Mouse (Mus musculus): Measurements from ENCODE around the gene Kcnj12.

DNA sequence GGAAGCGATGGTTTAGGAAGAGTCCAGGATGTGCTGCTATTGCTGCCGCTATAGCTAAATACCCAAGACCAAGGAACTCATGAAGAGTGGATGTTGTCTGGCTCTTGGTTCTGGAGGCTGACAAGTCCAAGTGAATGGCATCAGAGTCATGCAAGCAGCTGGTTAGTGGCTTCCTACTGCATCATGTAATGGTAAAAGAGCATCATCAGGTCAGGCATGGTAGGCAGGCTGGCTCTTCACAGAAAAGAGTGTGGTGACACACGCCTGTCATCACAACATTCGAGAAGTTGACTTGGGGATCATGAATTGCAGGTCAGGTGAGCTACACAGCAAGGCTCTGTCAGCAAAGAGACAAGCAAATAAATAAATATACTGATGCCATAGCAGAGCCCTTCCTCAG, 89.1 kb downstream of the Kcnj12 start:
- TF ChIP-seq ELF1 (IDR thresholded peaks at IDR 0.05; ENCODE audit: low read depth, low read length) (no peak), CTCF (IDR thresholded peaks at IDR 0.05 in 2 of 3, conservative IDR thresholded peaks at IDR 0.05 in 1 of 3; ENCODE audit: control insufficient read depth in 1 of 3, insufficient read depth in 1 of 3, low read depth in 2 of 3, low read length in 3 of 3, poor library complexity in 1 of 3, severe bottlenecking in 1 of 3) (no peak), CHD2 (IDR thresholded peaks at IDR 0.05; ENCODE audit: low read length) (no peak), POLR2A (IDR thresholded peaks at IDR 0.05; ENCODE audit: control insufficient read depth in 1 of 2, insufficient read depth in 1 of 2, low read depth in 1 of 2, low read length in 2 of 2, poor library complexity in 1 of 2) (no peak), ZKSCAN1 (IDR thresholded peaks at IDR 0.05; ENCODE audit: low read depth, low read length) (no peak), RCOR1 (IDR thresholded peaks at IDR 0.05; ENCODE audit: low read depth, low read length) (no peak), POLR2AphosphoS2 (IDR thresholded peaks at IDR 0.05; ENCODE audit: low read length) (no peak), MEF2A (IDR thresholded peaks at IDR 0.05; ENCODE audit: extremely low read depth, insufficient replicate concordance, low read depth, low read length, poor library complexity, severe bottlenecking) (no peak), USF2 (IDR thresholded peaks at IDR 0.05; ENCODE audit: borderline replicate concordance in 1 of 2, insufficient read depth in 1 of 2, low read depth in 1 of 2, low read length in 2 of 2) (no peak)
